Mouse (Mus musculus): Measurements from ENCODE around the gene Ripor3. TPM values are rescaled to one million over a fixed set of nuclear protein-coding genes. Genes with fewer than 3 reads are reported as not detected.
"Not testable (repeated sequence)": the region's sequence is repeated elsewhere in the genome, so short reads cannot be mapped to it uniquely, and the experiment has no call there.

The Ripor3 gene
- total RNA-seq (2021): 2.6 and 5.3 TPM in 2 replicates
- long read RNA-seq, experiment 1, partial matches to known transcripts: 0 of 3 reads
- long read RNA-seq, experiment 1, other reads (novel, unspliced or antisense): 3 of 3 reads
- long read RNA-seq, experiment 2, partial matches to known transcripts: 1 of 3 reads
- long read RNA-seq, experiment 2, other reads (novel, unspliced or antisense): 2 of 3 reads

DNA sequence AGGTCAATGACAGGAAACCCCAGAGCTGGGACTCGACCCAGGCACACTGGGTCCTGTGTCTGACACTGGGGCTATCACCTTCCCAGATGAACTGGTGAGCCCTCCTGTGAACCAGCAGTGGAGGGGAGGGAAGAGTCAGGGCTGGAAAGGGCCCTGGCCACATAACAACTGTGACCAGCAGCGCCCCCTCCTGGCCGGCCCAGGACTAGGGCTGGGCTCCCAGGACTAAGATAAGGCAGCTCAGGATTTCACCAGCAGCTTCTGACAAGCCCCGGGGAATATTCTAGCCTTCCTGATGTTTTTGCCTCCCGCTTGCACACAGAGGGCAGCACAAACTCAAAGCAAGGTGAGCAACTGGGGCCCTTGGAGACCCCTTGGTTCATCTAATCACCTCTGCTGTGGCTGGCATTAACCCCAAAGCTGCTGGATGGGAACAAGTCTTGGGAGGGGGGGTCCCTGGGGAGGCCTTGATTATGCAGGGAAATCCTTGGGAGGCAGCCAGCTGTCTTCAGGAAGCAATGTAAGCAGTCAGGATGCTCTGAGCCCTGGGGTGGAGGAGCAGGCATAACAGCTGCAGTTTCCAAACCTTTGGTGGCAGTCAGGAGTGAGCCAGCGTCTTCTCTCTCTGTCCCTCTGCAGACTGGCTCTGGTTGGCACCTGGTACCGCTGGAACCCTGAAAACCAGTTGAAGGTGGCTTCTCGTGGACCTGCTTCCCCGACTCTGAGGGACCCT, at the start of gene Ripor3:
TSS of gene Ripor3 (minus strand) at position 683 of the 733 bp plus-strand sequence.
- peak; percentile 93 for DNase-seq

DNA sequence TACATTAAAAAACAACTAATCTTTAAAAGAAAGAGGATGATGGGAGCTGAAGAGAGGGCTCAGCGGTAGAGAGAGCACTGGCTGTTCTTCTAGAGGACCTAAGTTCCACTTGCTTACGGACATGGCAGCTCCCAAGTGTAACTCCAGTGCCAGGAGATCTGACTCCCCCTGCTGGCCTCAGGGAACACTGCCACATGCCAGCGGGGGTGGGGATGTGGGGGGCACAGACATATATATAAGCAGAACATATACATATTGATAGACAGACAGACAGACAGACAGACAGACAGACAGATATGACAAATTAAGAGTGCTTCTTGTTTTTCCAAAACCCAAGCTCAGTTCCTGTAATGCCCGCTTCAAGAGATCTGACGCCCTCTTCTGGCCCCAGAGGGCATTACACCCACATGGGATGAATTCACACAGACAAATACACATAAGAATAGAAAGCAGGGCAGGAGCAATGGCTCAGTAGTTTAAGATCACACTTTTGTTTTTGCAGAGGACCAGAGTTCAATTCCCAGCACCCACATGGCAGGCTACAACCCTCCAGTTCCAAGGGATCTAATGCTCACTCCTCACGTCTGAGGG, 48.9 kb upstream of the Ripor3 start:
- DNase-seq: no peak

DNA sequence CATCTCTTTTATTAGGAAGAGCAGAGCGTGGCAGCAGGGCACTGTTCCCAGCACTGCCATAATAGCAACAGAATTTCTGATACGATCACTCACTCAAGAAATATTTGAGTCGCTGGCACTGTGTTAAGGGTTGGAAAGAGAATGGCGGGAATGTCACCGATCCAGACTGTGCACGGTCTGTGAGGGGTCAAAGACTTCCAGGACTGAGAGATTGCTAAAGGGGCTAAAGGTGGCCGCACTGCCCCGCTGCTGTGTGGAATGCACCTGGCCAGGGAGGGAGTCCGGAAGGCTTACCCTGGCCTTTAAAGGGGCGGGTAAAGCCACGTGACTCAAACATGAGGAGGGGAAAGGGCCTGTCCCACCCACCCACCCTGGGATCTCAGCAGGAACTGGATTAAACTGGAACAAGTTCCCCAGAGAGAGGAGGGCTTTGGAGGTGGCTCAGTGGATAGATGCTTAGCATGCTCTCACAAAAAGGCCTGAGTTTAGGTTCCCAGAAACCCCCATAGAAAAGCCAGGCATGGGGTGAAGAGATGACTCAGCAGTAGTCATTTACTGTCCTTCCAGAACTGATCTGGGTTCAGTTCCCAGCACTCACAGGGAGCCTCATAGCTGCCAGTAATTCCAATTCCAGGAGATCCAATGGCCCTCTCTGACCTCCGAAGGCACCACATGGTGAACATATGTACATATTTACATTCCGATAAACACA, 48.2 kb upstream of the Ripor3 start:
- DNase-seq: no peak

DNA sequence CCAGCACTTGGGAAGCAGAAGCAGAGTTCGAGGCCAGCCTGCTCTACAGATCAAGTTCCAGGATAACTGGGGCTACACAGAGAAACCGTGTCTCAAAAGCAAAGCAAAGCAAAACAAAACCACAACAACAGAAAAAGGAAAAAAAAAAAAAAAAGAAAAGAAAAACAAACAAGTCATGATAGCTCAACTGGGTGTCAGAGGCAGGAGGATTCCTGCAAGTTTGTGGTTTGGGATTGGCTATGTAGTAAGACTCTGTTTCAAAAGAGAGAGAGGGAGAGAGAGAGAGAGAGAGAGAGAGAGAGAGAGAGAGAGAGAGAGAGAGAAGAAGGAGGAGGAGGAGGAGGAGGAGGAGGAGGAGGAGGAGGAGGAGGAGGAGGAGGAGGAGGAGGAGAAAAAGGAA, 47.5 kb upstream of the Ripor3 start:
- DNase-seq: not testable (repeated sequence)

DNA sequence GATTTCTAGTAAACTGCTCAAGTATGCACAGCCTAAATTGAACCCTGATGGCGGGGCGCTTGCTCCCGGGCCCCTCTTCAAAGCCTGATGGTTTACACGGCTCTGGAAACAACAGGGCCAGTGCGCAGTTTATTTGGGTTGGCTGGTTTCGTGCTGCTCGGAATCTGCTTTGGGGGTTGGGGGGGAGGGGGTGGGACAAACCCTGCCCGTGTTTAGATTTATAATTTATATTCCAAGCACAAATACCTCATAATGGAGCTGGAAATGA, 46.2 kb upstream of the Ripor3 start:
- no peak for DNase-seq

DNA sequence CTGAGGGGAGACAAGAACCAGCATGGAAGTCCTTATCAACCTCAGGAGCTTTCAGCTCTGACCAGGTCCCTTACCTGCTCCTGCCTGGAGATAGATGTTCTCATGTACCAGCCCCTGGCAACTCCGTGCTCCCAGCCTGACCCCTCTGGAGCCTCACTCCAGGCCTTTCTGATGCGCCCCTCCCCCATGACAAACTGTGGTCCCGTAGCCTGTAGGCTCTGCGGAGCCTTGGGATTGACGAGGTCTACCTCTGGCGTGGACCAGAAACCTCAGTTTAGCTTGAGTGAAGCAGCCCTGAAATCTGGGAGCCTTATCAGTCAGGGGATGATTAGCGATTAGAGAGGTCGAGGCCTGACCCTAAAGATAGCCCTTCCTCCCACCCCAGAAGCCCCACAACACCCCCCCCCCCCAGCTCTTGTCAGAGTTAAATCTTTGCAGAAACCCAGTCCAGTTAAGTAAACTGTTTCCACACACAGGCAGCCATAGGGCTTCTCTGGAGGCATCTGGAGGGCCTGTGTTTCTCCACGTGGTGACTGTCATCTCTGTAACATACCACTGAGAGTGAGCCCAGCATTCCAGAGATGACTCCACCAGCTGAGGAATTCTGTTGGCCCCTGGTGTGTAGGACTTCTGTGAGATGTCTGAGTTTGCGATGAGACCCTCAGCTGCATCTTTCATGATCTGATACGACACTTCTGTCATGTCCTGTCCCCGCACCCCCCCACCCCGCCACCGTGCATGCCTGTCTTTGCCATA, 45.7 kb upstream of the Ripor3 start:
- DNase-seq: no peak

DNA sequence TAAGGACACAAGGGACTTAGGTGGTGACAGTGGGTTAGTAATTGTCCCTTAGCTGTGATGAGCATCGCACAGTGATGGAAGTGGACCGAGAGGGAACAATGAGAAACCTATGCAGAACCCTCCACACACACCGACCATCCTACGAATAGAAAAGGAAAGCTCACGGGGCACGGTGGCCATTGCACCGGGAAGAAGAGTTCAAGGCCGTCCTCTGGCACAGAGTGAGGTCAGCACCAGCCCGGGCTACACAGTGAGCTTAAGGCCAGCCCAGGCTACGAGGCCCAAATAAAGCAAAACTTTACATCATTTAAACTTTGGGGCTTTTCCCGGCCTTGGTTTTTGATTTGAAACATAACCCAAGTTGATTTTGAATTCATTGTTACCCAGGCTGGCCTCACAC, 43.7 kb upstream of the Ripor3 start:
- no peak for DNase-seq

DNA sequence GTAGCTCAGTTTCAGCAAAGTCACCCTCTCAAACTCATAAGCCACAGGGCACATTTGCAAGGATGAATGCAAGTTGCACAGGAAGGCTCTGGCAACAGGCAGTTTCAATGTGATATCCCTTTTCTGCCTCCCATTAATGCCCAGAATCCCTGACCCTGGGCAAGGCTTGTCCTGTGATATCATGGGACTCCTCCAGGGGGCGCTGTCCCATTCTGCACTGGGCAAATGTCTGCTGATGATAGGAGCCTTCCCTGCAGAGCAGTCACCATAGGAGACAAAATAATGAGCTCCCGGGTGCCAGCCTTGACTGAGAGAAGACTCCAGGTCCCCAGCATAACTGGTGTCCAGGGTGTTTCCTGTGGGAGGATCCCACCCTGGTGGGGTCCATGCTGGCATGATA, 42.3 kb upstream of the Ripor3 start:
- peak; percentile 75 for DNase-seq

DNA sequence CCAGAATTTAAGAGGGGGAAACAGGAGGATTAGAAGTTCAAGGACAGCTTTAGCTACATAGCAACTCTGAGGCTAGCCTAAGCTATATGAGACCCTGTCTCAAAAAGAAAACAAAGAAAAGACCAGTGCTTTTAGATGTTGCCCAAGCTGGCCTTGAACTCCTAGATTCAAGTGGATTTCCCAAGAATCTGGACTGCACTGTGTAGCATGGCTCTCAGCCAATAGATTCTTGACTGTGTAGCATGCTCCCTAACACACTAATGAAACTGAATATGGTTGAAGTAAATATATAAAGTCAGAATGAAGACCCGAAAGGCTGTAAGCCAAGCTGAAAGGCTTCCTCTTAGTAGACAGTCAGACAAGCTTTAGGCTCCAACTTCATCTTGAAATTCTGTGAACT, 41.7 kb upstream of the Ripor3 start:
- no peak for DNase-seq

DNA sequence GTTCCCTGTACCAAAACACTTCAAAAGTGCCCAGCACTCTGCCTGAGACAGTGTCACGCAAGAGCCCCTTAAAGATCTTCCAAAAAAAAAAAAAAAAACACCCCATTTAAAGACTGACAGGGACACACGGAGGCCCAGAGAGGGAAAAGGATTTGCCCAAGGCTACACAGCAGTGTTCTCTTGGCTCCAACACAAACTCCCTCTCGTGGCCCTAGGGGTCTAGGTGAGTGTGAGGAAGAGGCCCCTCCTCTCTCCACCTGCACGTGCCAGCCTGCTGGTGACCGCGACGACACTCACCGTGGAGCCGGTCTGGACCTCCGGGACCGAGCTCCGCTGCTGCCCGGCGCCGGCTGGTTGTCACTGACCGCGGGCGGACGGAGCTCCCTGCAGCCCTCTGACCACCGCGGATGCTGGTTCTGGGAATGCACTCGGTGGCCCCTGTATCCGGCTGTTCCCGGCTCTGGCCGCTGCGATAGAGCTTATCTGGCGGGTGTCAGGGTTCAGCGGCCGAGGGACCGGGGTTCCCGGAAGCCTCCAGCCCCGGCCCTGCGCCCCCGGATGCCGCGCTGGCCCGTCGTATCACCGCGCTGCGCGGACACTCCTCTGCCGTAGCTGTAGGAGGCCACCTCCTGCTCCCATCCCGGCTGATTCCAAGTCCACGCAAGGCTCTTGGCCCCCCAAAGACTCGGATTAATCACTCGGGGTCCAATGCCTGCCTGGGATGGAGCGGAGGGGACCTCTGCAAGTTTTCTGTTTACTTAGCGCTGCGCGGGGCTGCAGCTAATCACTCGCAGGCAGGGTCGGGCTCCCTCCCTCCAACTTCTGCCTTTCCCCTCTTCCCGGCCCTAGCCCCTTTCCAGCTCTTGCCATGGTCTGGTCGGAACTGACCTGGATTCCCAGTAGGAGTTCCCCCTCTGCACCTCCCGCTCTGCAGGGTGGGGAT, 39.9 kb upstream of the Ripor3 start:
- peak; percentile 68 for DNase-seq

DNA sequence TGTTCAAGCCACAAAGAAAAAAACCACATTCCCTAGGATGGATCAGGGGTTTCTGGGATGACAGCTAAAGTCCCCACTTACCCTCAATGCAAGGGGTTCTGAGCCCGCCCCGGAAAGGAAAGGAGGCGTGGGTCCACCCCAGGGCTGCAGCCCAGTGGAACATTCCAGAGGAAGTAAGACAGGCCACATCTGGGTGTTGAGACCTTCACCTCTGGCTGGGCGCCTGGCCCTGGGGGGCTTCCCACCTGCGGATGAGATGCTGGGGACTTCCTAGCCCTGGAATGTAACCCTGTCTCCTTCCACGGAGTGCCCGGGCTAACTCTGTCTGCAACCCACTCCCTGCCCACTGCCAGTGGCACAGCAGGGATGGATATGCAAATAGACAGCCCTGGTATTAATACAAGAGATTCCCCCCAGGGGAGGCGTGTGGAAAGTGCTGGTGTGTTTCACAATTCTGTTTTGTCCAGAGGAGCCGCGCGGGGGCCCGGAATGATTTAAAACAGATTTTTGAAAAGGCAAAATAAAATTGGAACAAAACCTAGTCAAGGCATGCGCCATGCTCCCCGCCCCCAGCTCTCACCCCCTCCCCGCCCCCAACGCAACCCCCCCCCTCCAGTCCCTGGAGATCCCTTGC, 38.7 kb upstream of the Ripor3 start:
- DNase-seq: peak; percentile 56

DNA sequence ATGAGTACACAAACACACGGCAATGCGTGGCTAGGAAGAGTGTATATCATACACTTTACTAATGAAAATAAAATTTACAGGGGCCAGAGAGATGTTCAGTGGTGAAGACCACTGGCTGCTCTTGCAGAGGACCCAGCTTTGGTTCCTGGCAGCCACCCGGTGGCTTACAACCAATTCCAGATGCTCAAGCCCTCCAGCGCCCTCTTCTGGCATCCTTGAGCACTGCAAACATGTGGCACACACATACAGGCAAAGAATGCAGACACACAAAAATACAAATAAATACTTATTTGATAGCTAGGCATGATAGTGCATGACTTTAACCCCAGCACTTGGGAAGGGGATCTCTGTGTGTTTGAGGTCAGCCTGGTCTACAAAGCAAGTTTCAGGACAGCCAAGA, 36.0 kb upstream of the Ripor3 start:
- no peak for DNase-seq

DNA sequence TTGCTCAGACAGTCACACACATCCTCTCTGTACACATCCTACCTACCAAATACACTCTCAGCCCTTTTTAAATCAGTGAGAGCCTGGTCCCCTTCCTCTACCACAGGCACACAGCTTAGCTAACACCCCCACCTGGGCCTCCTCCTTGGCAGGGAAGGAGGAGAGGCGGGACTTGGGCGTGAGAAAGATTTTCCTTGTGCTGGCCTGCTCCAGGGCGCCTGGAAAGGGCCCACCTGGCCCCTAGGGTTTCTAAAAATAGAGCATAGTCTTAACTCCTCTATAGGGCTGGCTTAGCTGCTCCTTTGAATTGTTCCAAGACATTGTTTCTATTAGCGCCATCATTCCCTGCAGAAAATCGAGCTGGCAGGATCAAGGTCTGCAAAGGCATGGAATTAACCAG, 35.4 kb upstream of the Ripor3 start:
- DNase-seq: no peak

DNA sequence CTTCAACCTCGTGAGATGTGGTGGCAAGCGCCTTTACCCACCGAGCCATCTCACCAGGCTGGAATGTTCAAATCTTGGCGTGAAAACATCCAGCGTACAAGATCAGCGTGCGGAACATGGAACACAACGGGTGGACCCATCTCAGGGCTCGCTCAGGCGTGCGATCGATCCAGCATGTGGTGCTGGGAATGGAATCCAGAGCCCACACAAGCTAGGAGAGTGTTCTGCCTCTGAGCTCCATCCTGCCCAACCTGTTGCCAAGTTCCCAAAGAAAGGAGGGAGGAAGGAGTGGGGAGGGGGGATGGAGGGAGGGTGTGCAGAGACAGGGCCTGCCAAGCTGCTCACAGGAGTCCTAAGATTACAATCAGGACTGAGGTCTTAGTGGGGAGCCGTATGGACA, 34.9 kb upstream of the Ripor3 start:
- no peak for DNase-seq

DNA sequence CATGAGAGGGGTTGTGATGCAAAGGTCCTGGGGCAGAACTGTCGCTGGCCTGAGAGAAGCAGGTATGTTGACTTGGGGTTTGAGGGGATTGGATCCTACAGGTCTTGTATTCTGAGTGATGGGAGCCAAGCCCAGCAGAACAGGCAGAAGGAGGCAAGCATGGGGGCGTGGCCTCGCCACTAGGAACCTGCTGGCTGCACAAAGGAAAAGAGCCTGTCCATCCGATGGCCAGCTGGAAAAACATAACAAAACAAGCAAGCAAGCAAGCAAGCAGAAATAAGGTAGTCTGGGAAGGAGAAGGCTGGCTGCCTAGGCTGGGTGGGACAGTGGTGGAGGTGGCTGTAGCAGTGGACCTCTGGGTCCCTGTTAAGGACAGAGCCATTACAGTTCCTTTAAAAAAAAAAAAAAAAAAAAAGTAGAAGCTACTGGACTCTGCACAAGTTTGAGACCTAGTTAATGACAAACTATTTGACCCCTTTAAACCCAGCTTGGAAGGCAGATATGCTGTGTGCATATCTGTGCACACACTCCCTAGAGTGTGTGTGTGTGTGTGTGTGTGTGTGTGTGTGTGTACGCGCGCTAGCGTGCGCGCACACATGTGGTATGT, 34.4 kb upstream of the Ripor3 start:
- DNase-seq: no peak

DNA sequence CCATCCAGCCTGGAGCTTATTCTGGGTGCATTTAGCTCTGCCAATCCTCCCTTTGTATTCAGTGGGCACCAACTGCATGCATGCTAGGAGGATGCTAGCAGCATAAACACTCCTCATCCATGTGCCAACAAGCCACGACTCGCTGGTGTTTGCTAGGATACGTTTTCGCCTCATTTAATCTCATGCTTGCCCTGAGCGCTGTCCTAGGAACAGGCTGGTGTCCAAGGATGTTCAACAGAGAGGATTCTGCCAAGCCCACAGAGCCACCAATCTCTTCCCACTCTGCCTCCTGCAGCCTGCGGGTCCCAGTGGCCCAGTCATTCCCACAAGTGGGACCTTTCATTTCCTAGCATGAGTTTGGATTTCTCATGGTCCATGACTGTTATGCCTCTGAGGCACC, 31.6 kb upstream of the Ripor3 start:
- no peak for DNase-seq

DNA sequence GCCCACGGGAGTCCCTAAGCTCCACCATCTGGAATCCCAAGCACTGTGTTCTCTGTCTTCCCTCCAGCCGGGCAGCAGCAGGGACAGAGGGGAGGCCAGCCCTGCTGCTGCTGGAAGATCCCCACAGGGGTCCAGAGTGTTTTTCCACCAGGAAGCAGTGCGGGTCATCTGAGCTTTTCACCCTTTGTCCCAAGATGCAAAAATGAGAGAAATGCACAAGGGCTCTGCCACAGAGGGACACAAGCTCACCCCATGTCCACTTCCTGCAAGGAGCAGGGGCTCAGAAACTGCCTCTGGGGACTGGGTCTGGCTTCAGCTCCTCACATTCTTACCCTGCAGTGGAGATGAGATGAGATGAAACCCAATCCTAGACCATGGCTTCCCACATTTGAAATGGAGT, 30.3 kb upstream of the Ripor3 start:
- no peak for DNase-seq

DNA sequence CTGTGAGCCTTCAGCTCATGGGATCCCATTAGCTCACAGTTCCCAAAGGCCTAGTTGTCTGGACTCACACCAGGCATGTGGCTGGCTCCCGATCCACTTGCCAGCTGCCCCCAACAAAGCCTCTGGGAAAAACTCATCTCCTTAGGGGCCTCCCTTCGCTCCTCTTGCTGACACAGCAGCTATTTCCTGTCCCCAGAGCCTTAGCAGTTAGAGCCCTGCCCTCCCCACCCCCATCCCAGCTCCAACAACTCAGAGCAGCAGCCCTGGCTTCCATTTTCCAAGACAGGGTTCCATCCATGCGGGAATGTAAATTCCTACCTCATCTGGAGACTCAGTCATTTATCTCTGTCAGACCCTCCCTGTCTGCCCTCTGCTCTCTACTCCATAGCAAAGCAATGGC, 26.6 kb upstream of the Ripor3 start:
- peak; percentile 56 for DNase-seq

DNA sequence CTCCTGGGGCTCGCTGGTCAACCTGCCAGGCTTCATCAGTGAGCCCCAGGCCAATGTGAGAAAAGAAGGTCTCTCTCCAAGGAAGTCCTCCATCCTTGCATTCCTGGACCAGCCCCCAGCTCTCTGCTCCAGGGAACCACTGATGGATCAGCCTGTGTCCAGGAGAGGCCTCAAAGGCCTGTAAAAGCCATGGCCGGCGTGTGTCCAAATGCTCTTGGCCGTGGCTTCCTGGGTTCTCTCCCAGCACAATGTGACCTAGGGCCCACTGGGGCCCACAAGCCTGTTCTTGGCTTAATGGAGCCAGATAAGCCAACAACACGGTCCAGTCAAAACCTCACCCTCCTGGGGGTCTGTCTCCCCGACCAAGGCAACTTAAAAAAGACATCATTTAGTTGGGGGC, 25.5 kb upstream of the Ripor3 start:
- peak; percentile 51 for DNase-seq

DNA sequence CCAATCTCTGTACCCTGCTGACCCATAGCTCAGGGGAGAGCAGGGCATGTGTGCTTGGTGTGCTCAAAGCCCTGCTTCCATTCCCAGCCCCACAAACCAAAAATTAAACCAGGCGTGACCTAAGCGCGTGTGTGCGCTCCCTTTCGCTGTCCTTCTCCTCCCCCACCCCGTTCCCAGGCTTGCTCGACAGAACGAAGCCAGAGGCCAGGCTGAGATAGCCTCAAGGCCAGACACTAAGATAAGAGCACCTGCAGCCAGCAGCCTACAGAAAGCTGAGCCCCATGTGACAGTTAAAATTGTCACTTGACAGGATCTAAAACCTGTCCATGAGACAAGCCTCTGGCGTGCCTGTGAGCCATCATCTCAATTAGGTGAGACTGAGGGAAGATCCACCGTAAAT, 23.5 kb upstream of the Ripor3 start:
- DNase-seq: peak; percentile 44

DNA sequence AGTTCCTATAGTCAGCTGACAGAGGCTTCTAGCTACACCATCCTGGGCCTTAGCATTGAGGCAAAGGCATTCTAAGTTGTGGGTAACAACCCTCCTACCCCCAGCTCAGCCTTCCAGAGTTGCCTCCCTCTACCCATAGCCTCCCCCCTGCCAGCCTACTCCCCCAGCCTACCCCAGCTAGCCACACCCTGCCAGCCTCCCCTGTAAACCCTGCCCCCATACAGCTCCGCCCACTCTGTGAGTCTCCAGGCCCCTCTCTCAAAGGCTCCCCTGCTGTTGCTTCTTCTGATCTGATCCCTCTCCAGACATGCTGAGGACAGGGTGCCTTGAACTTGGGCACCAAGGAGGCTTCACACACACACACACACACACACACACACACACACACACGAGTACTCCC, 21.4 kb upstream of the Ripor3 start:
- DNase-seq: no peak

Data from adrenal gland, postnatal 14 days (tissue).